Mouse (Mus musculus) myocyte (in vitro differentiated cells): Measurements from ENCODE around the gene Exoc7. TPM values are rescaled to one million over a fixed set of nuclear protein-coding genes. Genes with fewer than 3 reads are reported as not detected.

ENCODE experiments used
- H3K27me3 ChIP-seq: one replicate; pipeline ENCODE4 v1.6.1; 2011; ENCODE audit not compliant: control insufficient read depth, insufficient read depth, insufficient read length
- H3K36me3 ChIP-seq: one replicate; pipeline ENCODE4 v1.6.1; 2011; ENCODE audit not compliant: control insufficient read depth, insufficient read depth
- H3K4me2 ChIP-seq: one replicate; pipeline ENCODE4 v1.6.1; 2011; ENCODE audit warnings: low read depth, control low read depth
- H3K4me3 ChIP-seq: one replicate; pipeline ENCODE4 v1.5.1; 2011; ENCODE audit warnings: mild to moderate bottlenecking, control low read depth, moderate library complexity
- H3K79me2 ChIP-seq: one replicate; pipeline ENCODE4 v1.6.1; 2011; ENCODE audit not compliant: control insufficient read depth, insufficient read depth
- H3ac ChIP-seq: one replicate; pipeline ENCODE4 v1.6.1; 2011; ENCODE audit not compliant: control insufficient read depth, insufficient read length
- CEBPB ChIP-seq: IDR thresholded peaks from 2 replicates; pipeline ENCODE4 v1.6.1; 2011; ENCODE audit warnings: mild to moderate bottlenecking, moderate library complexity; ENCODE audit not compliant: poor library complexity, insufficient read depth, severe bottlenecking
- E2F4 ChIP-seq: IDR thresholded peaks from one replicate; pipeline ENCODE4 v1.6.1; 2011; ENCODE audit warnings: mild to moderate bottlenecking, control low read depth, moderate library complexity; ENCODE audit not compliant: insufficient read depth
- MAX ChIP-seq: IDR thresholded peaks from one replicate; pipeline ENCODE4 v1.6.1; 2011; ENCODE audit warnings: low read depth, mild to moderate bottlenecking, control low read depth
- MYOD1 ChIP-seq, 3 experiments: IDR thresholded peaks; one replicate each; pipeline ENCODE4 v1.6.1; 2011; ENCODE audit warnings: control low read depth in 2 of 3, low read depth in 2 of 3, mild to moderate bottlenecking in 2 of 3, moderate library complexity in 1 of 3; ENCODE audit not compliant: insufficient read length in 2 of 3, control insufficient read depth in 1 of 3
- MYOG ChIP-seq, 3 experiments: IDR thresholded peaks; one replicate each; pipeline ENCODE4 v1.6.1; 2011; ENCODE audit warnings: control low read depth in 2 of 3, low read depth in 2 of 3, mild to moderate bottlenecking in 2 of 3; ENCODE audit not compliant: insufficient read length in 2 of 3, control insufficient read depth in 1 of 3, insufficient read depth in 1 of 3
- POLR2A ChIP-seq: IDR thresholded peaks from one replicate; pipeline ENCODE4 v1.6.1; 2011; ENCODE audit warnings: low read depth, mild to moderate bottlenecking, control low read depth, moderate library complexity; ENCODE audit not compliant: insufficient read length
- POLR2AphosphoS2 ChIP-seq: IDR thresholded peaks from one replicate; pipeline ENCODE4 v1.6.1; 2011; ENCODE audit warnings: low read depth, control low read depth; ENCODE audit not compliant: insufficient read length
- REST ChIP-seq: IDR thresholded peaks from one replicate; pipeline ENCODE4 v1.6.1; 2011; ENCODE audit warnings: mild to moderate bottlenecking, control low read depth, moderate library complexity; ENCODE audit not compliant: insufficient read depth, insufficient read length
- SRF ChIP-seq: IDR thresholded peaks from one replicate; pipeline ENCODE4 v1.6.1; 2011; ENCODE audit warnings: low read depth; ENCODE audit not compliant: control insufficient read depth, insufficient read length
- TCF12 ChIP-seq: IDR thresholded peaks from one replicate; pipeline ENCODE4 v1.6.1; 2011; ENCODE audit warnings: mild to moderate bottlenecking, control low read depth; ENCODE audit not compliant: poor library complexity, insufficient read depth, severe bottlenecking
- TCF3 ChIP-seq: IDR thresholded peaks from one replicate; pipeline ENCODE4 v1.6.1; 2011; ENCODE audit warnings: low read depth, control low read depth; ENCODE audit not compliant: insufficient read length
- USF1 ChIP-seq: IDR thresholded peaks from one replicate; pipeline ENCODE4 v1.6.1; 2011; ENCODE audit warnings: low read depth, mild to moderate bottlenecking, control low read depth, moderate library complexity
- polyA plus RNA-seq: library from polyadenylated mRNA; unstranded; fragments of >200 nt; fragmentation: generic; extraction: Trizol; gene quantifications from one replicate; pipeline ENCODE4 v1.2.1, GENCODE M21; 2012; ENCODE audit warnings: missing spikeins

The Exoc7 gene
- polyA plus RNA-seq, 1 experiment, result 55.0 TPM

DNA sequence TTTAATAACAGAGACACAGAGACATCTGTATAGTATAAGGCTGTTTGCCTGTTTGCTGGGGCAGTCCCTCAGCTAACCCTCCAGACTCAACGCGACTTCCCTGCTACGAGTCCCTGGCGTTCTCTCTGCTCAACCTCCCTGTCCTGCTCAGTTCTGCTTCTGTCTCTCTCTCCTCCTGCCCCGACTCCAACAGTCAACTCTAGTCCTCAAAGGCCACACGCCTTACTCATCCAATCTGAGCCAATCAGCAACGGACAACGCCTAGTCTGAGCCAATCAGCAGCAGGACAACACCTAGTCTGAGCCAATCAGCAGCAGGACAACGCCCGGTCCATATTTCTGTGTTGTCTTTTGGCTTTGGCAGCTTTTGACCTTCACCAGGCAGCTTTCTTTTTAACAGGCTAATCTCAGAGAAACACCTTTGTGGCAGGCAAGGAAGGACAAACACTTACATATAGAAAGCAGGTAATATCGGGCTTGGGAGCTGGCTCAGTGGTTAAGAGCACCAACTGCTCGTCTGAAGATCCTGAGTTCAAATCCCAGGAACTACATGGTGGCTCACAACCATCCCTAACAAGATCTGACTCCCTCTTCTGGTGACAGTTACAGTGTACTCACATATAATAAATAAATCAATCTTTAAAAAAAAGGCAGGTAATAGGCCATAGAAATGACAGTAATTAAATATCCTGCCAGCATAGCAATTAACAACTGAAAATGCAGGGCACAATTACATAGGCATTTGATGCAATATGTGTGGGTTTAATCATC lies 914 bp upstream of the Exoc7 start:
- TF ChIP-seq TCF3 (no peak), POLR2AphosphoS2 (no peak), TCF12 (no peak), SRF (no peak), MYOD1 (IDR thresholded peaks at IDR 0.05; ENCODE audit: control insufficient read depth in 1 of 3, insufficient read length in 2 of 3, low read depth in 2 of 3) (no peak), MYOG (IDR thresholded peaks at IDR 0.05; ENCODE audit: control insufficient read depth in 1 of 3, insufficient read depth in 1 of 3, insufficient read length in 2 of 3, low read depth in 2 of 3) (no peak), REST (no peak), MAX (no peak)
- Histone ChIP-seq H3K79me2 (peaks cover 10% of the 10 kb centered on the region), H3K4me3 (no peak overlapping the region), H3K27me3 (no peaks in the 10 kb centered on the region), H3K36me3 (peaks cover 8% of the 10 kb centered on the region), H3ac (no peak overlapping the region), H3K4me2 (no peak overlapping the region)

DNA sequence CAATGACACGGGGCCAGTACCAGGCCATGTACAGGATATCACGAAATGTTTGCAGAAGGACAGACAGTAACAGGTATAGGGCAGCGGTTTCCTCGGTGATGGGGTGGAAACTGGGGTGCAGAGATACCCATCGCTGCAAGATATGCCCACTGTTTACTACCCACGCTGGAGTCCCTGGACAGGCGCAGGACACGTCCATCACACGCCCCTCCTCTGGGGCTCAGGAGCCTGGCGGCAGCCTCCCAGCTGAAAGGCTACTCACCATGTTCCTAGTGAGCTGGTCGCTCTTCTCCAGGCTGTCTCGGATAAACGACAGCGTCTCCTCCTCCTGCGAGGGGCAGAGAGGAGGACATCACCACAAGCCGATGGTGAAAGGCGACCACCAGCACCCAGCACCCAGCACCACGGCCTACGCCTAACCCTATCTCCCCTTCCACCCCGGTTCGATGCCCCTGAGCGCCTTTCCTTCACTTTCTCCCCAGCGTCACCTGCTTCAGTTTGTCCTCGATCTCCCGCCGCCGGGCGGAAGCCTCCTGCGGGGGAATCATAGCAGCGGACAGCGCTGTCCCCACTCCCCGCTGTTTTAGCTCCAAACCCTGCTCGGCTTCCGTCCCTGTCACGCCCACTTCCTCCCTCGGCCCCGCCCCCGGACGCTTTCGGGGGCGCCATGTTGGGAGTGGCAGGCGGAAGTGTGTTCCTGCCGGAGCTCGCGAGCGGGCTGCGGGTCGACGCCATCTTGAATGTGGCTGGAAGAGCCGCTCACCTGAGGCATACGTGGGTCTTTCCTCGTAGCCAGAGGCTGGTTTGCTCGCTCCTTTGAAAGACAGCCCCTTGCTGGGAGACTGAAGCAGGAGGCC lies 679 bp downstream of the Exoc7 start:
- no peaks in the 10 kb centered on the region for H3K27me3 ChIP-seq
- TF ChIP-seq MAX, result no peak
- peak; percentile 35 for TF ChIP-seq POLR2AphosphoS2
- TF ChIP-seq SRF, result no peak
- TF ChIP-seq POLR2A, result peak; percentile 72
- no peak for TF ChIP-seq TCF12
- peaks cover 10% of the 10 kb centered on the region for H3K79me2 ChIP-seq
- H3K4me2 ChIP-seq, result peak overlapping the region; percentile 100
- peak overlapping the region; percentile 17 for H3ac ChIP-seq
- H3K36me3 ChIP-seq, result peaks cover 17% of the 10 kb centered on the region
- peak overlapping the region; percentile 91 for H3K4me3 ChIP-seq

DNA sequence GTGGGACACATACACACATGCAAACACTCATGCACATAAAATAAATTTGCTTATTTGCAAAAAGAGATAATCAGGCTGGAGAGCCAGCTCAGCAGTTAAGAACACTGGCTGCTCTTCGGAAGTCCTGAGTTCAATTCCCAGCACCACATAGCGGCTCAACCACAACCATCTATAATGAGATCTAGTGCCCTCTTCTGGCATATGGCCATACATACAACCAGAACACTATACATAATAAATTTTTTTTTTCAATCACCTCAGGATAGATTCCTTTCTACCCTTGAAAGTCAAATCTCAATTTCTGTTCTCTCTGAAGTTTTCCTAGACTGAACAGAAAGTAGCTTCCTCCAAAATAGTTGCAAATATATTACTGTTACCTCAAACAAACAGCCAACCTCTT lies 1.6 kb downstream of the Exoc7 start:
- Histone ChIP-seq H3K27me3 (no peaks in the 10 kb centered on the region), H3K36me3 (peaks cover 17% of the 10 kb centered on the region), H3K4me2 (peak overlapping the region; percentile 100), H3K79me2 (peaks cover 10% of the 10 kb centered on the region), H3ac (no peak overlapping the region), H3K4me3 (peak overlapping the region; percentile 91)
- TF ChIP-seq TCF12 (no peak), USF1 (no peak), SRF (no peak), REST (no peak)

DNA sequence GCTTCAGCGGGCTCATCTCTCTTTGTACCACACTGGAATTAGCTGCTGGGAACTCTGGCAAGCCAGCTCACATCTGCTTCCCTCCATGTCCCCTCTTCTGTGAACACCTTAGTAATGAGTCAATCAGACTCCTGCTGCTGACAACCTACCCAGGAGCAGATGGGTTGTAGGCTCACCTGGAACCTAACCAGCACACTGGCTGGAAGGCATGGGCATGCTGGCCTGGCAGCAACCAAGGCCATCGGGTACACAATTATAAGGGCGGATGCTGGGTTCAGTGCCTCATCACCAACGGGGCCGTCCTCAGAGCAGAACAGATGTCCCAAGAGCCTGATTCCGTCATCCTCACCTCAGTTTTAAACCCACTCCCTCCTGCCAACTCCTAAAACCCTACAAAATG lies 8.4 kb downstream of the Exoc7 start:
- no peaks in the 10 kb centered on the region for H3K79me2 ChIP-seq
- TF ChIP-seq USF1 (no peak), MYOG (IDR thresholded peaks at IDR 0.05; ENCODE audit: control insufficient read depth in 1 of 3, insufficient read depth in 1 of 3, insufficient read length in 2 of 3, low read depth in 2 of 3) (no peak), CEBPB (no peak), POLR2A (no peak), SRF (no peak), REST (no peak), POLR2AphosphoS2 (no peak)
- no peaks in the 10 kb centered on the region for H3K27me3 ChIP-seq
- no peak overlapping the region for H3K4me2 ChIP-seq
- no peak overlapping the region for H3ac ChIP-seq
- H3K36me3 ChIP-seq, result peaks cover 9% of the 10 kb centered on the region
- H3K4me3 ChIP-seq, result no peak overlapping the region

DNA sequence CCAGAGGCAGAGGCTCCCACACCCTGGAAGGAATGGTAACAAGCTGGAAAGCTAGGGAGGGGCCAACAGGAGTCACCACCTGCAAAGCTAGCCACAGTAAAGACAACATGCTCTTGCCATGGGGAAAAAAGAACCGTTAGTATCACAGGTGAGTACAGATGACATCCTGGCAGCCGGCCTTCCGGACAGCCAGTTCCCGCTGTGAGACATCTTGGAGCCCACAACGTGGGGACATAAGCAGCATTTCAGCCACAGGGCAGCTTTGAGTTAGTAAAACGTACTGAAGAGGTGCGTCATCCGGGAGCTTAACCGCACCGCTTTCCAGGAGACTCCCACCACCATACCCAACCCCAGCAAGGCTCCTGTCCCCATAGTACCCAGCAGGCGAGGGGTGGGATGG lies 8.8 kb downstream of the Exoc7 start:
- Histone ChIP-seq H3K27me3 (no peaks in the 10 kb centered on the region), H3K4me3 (no peak overlapping the region), H3ac (no peak overlapping the region), H3K36me3 (peaks cover 9% of the 10 kb centered on the region), H3K4me2 (no peak overlapping the region), H3K79me2 (no peaks in the 10 kb centered on the region)
- no peak for TF ChIP-seq E2F4
- TF ChIP-seq SRF, result no peak
- TF ChIP-seq POLR2AphosphoS2, result no peak
- no peak for TF ChIP-seq USF1
- TF ChIP-seq MAX, result no peak
- no peak for TF ChIP-seq CEBPB
- TF ChIP-seq REST, result no peak
- no peak for TF ChIP-seq TCF3
- TF ChIP-seq TCF12, result no peak
- no peak for TF ChIP-seq MYOD1 (IDR thresholded peaks at IDR 0.05; ENCODE audit: control insufficient read depth in 1 of 3, insufficient read length in 2 of 3, low read depth in 2 of 3)
- TF ChIP-seq MYOG (IDR thresholded peaks at IDR 0.05; ENCODE audit: control insufficient read depth in 1 of 3, insufficient read depth in 1 of 3, insufficient read length in 2 of 3, low read depth in 2 of 3), result no peak
- TF ChIP-seq POLR2A, result no peak
